Mouse (Mus musculus) lung, embryonic 14.5 days (tissue): Measurements from ENCODE around the gene C130050O18Rik. TPM values are rescaled to one million over a fixed set of nuclear protein-coding genes. Genes with fewer than 3 reads are reported as not detected.

Source experiments
- ATAC-seq: fragments of 200-750 bp; cut with Nextera tagmentation; 2 replicates; pipeline ENCODE4 v1.8.0; 2017; ENCODE audit warnings: mild to moderate bottlenecking, moderate TSS enrichment, moderate library complexity; ENCODE audit not compliant: insufficient read depth
- DNase-seq: peaks from one replicate; pipeline ENCODE4 v3.0.0-alpha.2; 2015
- H3K27ac ChIP-seq: fragments of 300-500 bp; sonication (generic); 2 replicates; pipeline ENCODE4 v1.5.1; 2014; ENCODE audit warnings: low read depth, mild to moderate bottlenecking, moderate library complexity
- H3K27me3 ChIP-seq: fragments of 300-500 bp; sonication (generic); 2 replicates; pipeline ENCODE4 v1.6.1; 2014; ENCODE audit warnings: low read length, control low read depth; ENCODE audit not compliant: insufficient read depth
- H3K36me3 ChIP-seq: fragments of 300-500 bp; sonication (generic); 2 replicates; pipeline ENCODE4 v1.6.1; 2014; ENCODE audit warnings: control low read depth; ENCODE audit not compliant: insufficient read depth
- H3K4me1 ChIP-seq: fragments of 300-500 bp; sonication (generic); 2 replicates; pipeline ENCODE4 v1.6.1; 2014; ENCODE audit warnings: antibody characterized with exemption, control low read depth; ENCODE audit not compliant: insufficient read depth
- H3K4me2 ChIP-seq: fragments of 300-500 bp; sonication (generic); 2 replicates; pipeline ENCODE4 v1.6.1; 2014; ENCODE audit warnings: mild to moderate bottlenecking
- H3K4me3 ChIP-seq: fragments of 300-500 bp; sonication (generic); 2 replicates; pipeline ENCODE4 v1.5.1; 2014; ENCODE audit warnings: low read depth, low read length
- H3K9ac ChIP-seq: fragments of 300-500 bp; sonication (generic); 2 replicates; pipeline ENCODE4 v1.6.1; 2014
- H3K9me3 ChIP-seq: fragments of 300-500 bp; sonication (generic); 2 replicates; pipeline ENCODE4 v1.6.1; 2016; ENCODE audit warnings: low read depth, low read length, control low read depth
- CTCF ChIP-seq: IDR thresholded peaks from 2 replicates; pipeline ENCODE4 v1.5.1; 2016; ENCODE audit warnings: antibody characterized with exemption, low read depth
- WGBS: fragments of 180-500 bp; shearing (Covaris S2); extraction: QIAGEN DNeasy Blood & Tissue Kit; methylation state at CpG from one replicate; pipeline ENCODE4 v1.1.7; 2014; 5-methylcytosine and 5-hydroxymethylcytosine counted together
- polyA plus RNA-seq: library from polyadenylated mRNA; unstranded; fragments of >200 nt; fragmentation: Nextera tagmentation; extraction: Ambion mirVana; gene quantifications from 2 replicates; pipeline ENCODE4 v1.2.1, GENCODE M21; 2014

Gene C130050O18Rik
- polyA plus RNA-seq, 1 experiment from 2014 or later: 1.1 TPM

DNA sequence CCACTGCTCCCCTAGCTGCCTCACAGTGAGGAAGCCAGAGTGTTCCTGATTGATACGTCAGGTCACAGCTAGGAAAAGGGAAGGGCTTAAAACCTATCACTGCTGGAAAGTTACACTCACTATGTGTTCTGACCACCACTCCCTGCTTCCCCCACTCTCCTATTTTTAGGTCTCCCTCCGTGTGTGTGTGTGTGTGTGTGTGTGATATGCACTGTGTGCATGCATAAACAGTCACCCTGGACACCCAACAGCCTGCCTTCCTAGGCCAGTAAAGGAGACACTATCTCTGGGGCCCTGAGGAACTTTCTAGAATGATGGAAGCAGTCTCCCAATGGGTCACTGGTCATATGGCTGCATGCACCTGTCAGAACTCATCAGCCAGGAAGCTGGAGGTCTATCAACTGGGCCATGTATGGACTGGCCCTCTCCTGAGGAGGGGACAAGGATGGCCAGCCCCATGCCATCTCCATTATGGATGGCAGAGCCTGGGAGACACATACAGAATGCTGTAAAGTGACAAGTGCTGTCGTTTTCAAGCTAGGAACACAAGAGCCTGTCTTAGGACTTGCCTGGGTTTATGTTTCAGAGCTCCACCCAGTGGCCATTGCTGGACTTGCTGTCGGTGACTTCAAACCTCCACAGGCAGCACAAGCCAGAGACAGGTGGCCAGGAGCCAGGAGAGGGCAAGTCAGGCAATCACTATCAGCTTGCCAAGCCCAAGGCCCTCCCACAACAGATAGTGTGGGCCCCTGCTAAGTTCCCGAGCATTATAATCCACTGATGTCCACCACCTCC lies 6.9 kb upstream of the C130050O18Rik start:
- WGBS: 30% methylated on average over 5 of the region's 5 CpGs
- Histone ChIP-seq H3K4me3 (no peak overlapping the region), H3K4me1 (no peaks in the 10 kb centered on the region; the same call in 1 of the 2 replicates), H3K36me3 (no peaks in the 10 kb centered on the region), H3K9ac (no peak overlapping the region; the same call in 1 of the 2 replicates), H3K9me3 (no peaks in the 10 kb centered on the region), H3K4me2 (no peak overlapping the region), H3K27me3 (no peaks in the 10 kb centered on the region), H3K27ac (no peak overlapping the region)
- peak; percentile 90 for TF ChIP-seq CTCF
- ATAC-seq (peak; percentile 55), DNase-seq (peak; percentile 92)

- no peak overlapping the region for H3K4me2 ChIP-seq
Measured at GRCm38 (mm10) chr5:139398786-139399185, 6.3 kb upstream of the C130050O18Rik start.

DNA sequence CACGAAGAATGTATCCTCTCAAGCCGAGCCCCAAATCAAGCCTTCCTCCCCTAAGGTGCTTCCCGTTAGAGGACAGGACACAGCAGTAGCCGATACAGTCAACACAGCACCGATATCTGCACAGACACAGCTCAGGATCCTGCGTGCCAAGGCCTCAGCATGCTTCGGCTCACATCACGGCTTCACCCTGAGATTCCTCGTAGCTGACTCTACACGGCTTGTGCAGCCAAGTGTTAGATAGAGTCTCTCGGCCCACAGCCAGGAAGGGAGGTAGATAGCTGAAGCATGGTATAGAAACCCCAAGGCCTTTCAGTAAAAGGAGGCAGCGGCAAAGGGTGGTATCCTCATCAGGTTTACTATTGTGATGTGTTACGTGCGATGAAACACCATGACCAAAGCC lies 5.1 kb upstream of the C130050O18Rik start:
- Histone ChIP-seq H3K9me3 (no peaks in the 10 kb centered on the region), H3K36me3 (no peaks in the 10 kb centered on the region)
- no peak for ATAC-seq

More at GRCm38 (mm10) chr5:139398786-139399185, 6.3 kb upstream of the C130050O18Rik start:
- no peaks in the 10 kb centered on the region for H3K9me3 ChIP-seq
- H3K27me3 ChIP-seq: no peaks in the 10 kb centered on the region
- DNase-seq (no peak), ATAC-seq (0 out of 2 replicates have a peak, but pooled peaks have one; percentile 9)
- H3K9ac ChIP-seq: no peak overlapping the region; the same call in 1 of the 2 replicates
- WGBS: 70% methylated on average over 5 of the region's 5 CpGs
- H3K36me3 ChIP-seq: no peaks in the 10 kb centered on the region
- H3K4me3 ChIP-seq: no peak overlapping the region
- TF ChIP-seq CTCF: no peak
- no peaks in the 10 kb centered on the region; the same call in 1 of the 2 replicates for H3K4me1 ChIP-seq
- H3K27ac ChIP-seq: no peak overlapping the region

DNA sequence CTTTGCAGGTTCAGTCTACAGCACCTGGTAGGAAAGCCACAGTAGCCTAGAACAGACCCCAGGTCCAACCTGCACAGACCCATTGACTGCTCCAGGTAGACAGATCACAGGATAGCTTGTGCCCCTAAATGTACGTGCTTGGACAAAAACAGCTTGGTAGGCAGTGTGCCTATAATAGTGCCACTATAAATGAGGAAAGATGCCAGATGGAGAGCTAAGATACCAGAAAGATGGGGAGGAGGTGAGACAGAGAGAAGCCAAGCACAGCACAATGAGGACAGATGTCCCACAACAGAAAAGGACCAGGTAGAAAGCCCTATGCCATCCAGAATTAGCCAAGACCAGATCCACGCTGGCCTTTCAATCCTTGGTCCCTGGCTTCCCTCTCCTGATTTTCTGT lies 3.0 kb upstream of the C130050O18Rik start:
- 92% methylated on average over 2 of the region's 2 CpGs for WGBS
- ATAC-seq: no peak

More for the DNA sequence above, 5.1 kb upstream of the C130050O18Rik start:
- Histone ChIP-seq H3K4me2 (no peak overlapping the region), H3K27me3 (no peaks in the 10 kb centered on the region), H3K9ac (no peak overlapping the region), H3K4me3 (no peak overlapping the region), H3K4me1 (no peaks in the 10 kb centered on the region; the same call in 1 of the 2 replicates), H3K27ac (no peak overlapping the region)
- WGBS: 78% methylated on average over 14 of the region's 14 CpGs
- TF ChIP-seq CTCF: no peak
- no peak for DNase-seq

GRCm38 (mm10) chr5:139403692-139404260 lies 1.3 kb upstream of the C130050O18Rik start:
- DNase-seq (no peak), ATAC-seq (no peak)
- no peak overlapping the region for H3K4me3 ChIP-seq
- H3K4me1 ChIP-seq: no peaks in the 10 kb centered on the region; the same call in 1 of the 2 replicates
- H3K36me3 ChIP-seq: no peaks in the 10 kb centered on the region
- H3K27ac ChIP-seq: no peak overlapping the region
- no peaks in the 10 kb centered on the region for H3K9me3 ChIP-seq
- 83% methylated on average over 8 of the region's 8 CpGs for WGBS
- no peaks in the 10 kb centered on the region for H3K27me3 ChIP-seq
- no peak overlapping the region for H3K4me2 ChIP-seq
- no peak for TF ChIP-seq CTCF
- H3K9ac ChIP-seq: no peak overlapping the region

More for the DNA sequence above, 3.0 kb upstream of the C130050O18Rik start:
- no peaks in the 10 kb centered on the region for H3K36me3 ChIP-seq
- H3K4me1 ChIP-seq: no peaks in the 10 kb centered on the region; the same call in 1 of the 2 replicates
- no peaks in the 10 kb centered on the region for H3K9me3 ChIP-seq
- no peak overlapping the region for H3K4me3 ChIP-seq
- H3K27ac ChIP-seq: no peak overlapping the region
- TF ChIP-seq CTCF: no peak
- no peak overlapping the region for H3K4me2 ChIP-seq
- no peak overlapping the region for H3K9ac ChIP-seq
- no peaks in the 10 kb centered on the region for H3K27me3 ChIP-seq
- DNase-seq: no peak

DNA sequence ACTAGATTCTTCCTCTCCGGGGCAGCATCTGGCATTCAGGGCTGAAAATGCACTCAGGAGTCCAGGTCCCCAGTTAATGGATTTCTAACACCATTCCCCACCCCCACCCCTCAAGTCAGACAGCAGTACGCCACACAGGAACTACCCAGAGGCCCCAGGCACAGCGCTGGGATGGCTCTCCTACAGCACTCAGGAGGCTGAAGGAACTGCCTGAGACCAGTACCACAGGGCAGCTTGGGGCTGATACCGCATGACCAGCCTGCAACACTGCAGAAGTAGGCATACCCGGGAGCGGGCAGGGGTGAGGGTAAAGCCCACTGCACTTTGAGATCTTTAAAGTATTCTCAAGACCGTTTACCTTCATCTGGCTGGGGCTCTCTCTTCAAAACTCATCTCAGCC lies 398 bp downstream of the C130050O18Rik start:
- ATAC-seq: no peak
- H3K4me3 ChIP-seq: no peak overlapping the region
- H3K4me2 ChIP-seq: no peak overlapping the region
- no peaks in the 10 kb centered on the region; the same call in 1 of the 2 replicates for H3K4me1 ChIP-seq
- no peak for DNase-seq
- no peaks in the 10 kb centered on the region for H3K9me3 ChIP-seq
- no peaks in the 10 kb centered on the region for H3K36me3 ChIP-seq
- WGBS: 64% methylated on average over 7 of the region's 7 CpGs
- no peak for TF ChIP-seq CTCF
- no peaks in the 10 kb centered on the region for H3K27me3 ChIP-seq
- no peak overlapping the region for H3K27ac ChIP-seq
- no peak overlapping the region for H3K9ac ChIP-seq

DNA sequence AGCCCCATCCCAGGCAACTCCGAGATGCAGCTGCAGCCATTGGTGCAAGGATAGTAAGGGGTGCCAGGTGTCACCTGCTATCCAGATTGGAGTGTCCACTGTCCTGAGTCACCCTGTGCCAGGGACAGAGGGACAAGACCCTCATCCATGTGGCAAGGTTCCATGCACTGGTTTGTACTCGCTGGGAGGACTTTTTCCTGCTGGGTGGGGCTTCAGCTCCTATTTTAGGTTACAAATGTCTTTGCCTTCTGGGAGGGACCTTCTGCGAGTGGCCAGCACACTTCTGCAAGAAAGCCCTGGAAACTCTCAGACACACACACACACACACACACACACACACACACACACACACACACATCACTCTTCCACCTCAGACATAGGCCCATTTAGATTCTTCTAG lies 873 bp downstream of the C130050O18Rik start:
- H3K9me3 ChIP-seq: no peaks in the 10 kb centered on the region
- no peak overlapping the region for H3K4me2 ChIP-seq
- ATAC-seq (no peak), DNase-seq (no peak)
- no peaks in the 10 kb centered on the region; the same call in 1 of the 2 replicates for H3K4me1 ChIP-seq
- no peaks in the 10 kb centered on the region for H3K36me3 ChIP-seq
- H3K4me3 ChIP-seq: no peak overlapping the region
- no peaks in the 10 kb centered on the region for H3K27me3 ChIP-seq
- TF ChIP-seq CTCF: no peak
- no peak overlapping the region for H3K9ac ChIP-seq
- no peak overlapping the region for H3K27ac ChIP-seq
- WGBS: 70% methylated on average over 3 of the region's 3 CpGs
